Mouse (Mus musculus) heart, postnatal 0 days (tissue): ENCODE measurements around the gene Abhd14b.

Experiments used
- CTCF ChIP-seq: IDR thresholded peaks from 2 replicates; pipeline ENCODE4 v1.5.1; 2016; ENCODE audit warnings: antibody characterized with exemption, control low read depth, low read depth
- EP300 ChIP-seq: IDR thresholded peaks from 2 replicates; pipeline ENCODE4 v1.6.1; 2016; ENCODE audit warnings: antibody characterized with exemption, low read depth

DNA sequence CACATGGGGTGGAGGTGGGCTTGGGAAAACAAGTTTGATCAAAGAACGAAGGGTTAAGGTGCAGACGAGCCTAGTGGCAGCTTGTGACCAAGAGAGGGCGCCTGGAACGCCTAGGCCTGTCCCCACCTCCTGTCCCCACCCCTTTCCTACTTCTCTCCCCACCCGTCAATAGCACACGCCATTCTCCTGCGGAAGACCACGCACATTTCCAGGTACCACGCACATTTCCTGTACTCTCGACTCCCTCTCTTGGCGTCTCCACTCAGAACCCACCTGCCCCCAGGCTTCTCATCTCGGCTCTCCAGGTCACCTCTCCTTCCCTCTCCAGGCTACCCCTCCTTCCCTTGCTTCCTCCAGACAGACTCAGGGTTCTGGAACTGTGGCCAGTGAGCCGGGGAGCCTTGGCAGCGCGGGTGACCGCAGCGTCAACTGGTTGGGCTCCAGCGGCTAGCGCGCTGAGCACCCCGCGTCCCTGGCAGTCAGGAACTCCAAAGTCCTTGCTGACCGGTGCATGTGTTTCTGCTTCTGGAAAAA is 1.3 kb downstream of the Abhd14b start:
- peak; percentile 53 for TF ChIP-seq CTCF
- no peak for TF ChIP-seq EP300
